Mouse (Mus musculus): ENCODE results near the gene Sap25. TPM values are rescaled to one million over a fixed set of nuclear protein-coding genes. Genes with fewer than 3 reads are reported as not detected.

Gene Sap25
- total RNA-seq, 1 experiment: 12.0 TPM

GRCm38 (mm10) chr5:137690531-137690930, 49.4 kb downstream of the Sap25 start:
- H3K36me3 ChIP-seq (ENCODE audit: control insufficient read depth, insufficient read depth, low read length, poor library complexity, severe bottlenecking): no peaks in the 10 kb centered on the region
- in situ Hi-C loops (cut with MboI; ENCODE audit: low sequenced_read_pairs in 2 of 2, unreplicated experiment in 2 of 2): no loop called here
- no peak overlapping the region for H3K9ac ChIP-seq (ENCODE audit: insufficient read depth, low read depth, low read length, poor library complexity, severe bottlenecking)
- TF ChIP-seq CHD2 (IDR thresholded peaks at IDR 0.05; ENCODE audit: low read depth, low read length) (no peak), ZNF384 (IDR thresholded peaks at IDR 0.05; ENCODE audit: low read depth, low read length) (no peak), MAFK (IDR thresholded peaks at IDR 0.05; ENCODE audit: insufficient read depth, low read depth, low read length) (no peak), HCFC1 (IDR thresholded peaks at IDR 0.05; ENCODE audit: borderline replicate concordance, insufficient read depth, low read length) (no peak), ZC3H11A (IDR thresholded peaks at IDR 0.05; ENCODE audit: borderline replicate concordance, low read depth, low read length) (no peak)
- no peak overlapping the region for H3K4me3 ChIP-seq (ENCODE audit: insufficient read depth in 1 of 2, low read depth in 1 of 2, low read length in 2 of 2, poor library complexity in 1 of 2, severe bottlenecking in 1 of 2)
- H3K4me1 ChIP-seq (ENCODE audit: control insufficient read depth in 2 of 2, insufficient read depth in 2 of 2, low read length in 2 of 2, poor library complexity in 1 of 2): peaks cover 3 to 4% of the 10 kb centered on the region in 2 experiments; a peak in 3 of 4 replicates
- no peaks in the 10 kb centered on the region for H3K9me3 ChIP-seq (ENCODE audit: control insufficient read depth, insufficient read depth, low read depth, low read length)
- H3K27ac ChIP-seq (ENCODE audit: insufficient read depth, low read depth, low read length, poor library complexity, severe bottlenecking): no peak overlapping the region
- DNase-seq (ENCODE audit: low read depth, low spot score): no peak

DNA sequence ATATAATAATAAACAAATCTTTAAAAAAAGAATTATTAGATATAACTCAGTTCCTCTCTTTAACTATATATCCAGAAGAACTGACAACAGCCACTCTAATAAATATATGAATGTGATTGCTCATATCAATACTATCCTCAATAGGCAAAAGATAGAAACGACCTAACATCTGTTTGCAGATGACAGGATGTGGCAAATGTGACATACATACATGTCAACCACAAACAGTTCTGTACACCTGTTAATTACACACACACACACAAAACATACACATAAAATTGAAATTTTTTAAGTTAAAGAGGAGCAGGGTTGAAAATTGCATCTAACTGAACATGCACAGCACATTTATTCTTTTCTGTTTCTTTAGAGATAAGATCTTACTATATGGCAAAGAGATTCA, 50.7 kb downstream of the Sap25 start:
- Histone ChIP-seq H3K4me1 (ENCODE audit: control insufficient read depth in 2 of 2, insufficient read depth in 2 of 2, low read length in 2 of 2, poor library complexity in 1 of 2) (peaks cover 12% of the 10 kb centered on the region in 2 experiments), H3K36me3 (ENCODE audit: control insufficient read depth, insufficient read depth, low read length, poor library complexity, severe bottlenecking) (no peaks in the 10 kb centered on the region), H3K4me3 (ENCODE audit: insufficient read depth in 1 of 2, low read depth in 1 of 2, low read length in 2 of 2, poor library complexity in 1 of 2, severe bottlenecking in 1 of 2) (no peak overlapping the region), H3K9ac (ENCODE audit: insufficient read depth, low read depth, low read length, poor library complexity, severe bottlenecking) (no peak overlapping the region), H3K9me3 (ENCODE audit: control insufficient read depth, insufficient read depth, low read depth, low read length) (no peaks in the 10 kb centered on the region), H3K27ac (ENCODE audit: insufficient read depth, low read depth, low read length, poor library complexity, severe bottlenecking) (no peak overlapping the region)
- in situ Hi-C loops (cut with MboI; ENCODE audit: low sequenced_read_pairs in 2 of 2, unreplicated experiment in 2 of 2): no loop called here
- no peak for TF ChIP-seq ZC3H11A (IDR thresholded peaks at IDR 0.05; ENCODE audit: borderline replicate concordance, low read depth, low read length)
- TF ChIP-seq MAFK (IDR thresholded peaks at IDR 0.05; ENCODE audit: insufficient read depth, low read depth, low read length): no peak
- no peak for TF ChIP-seq HCFC1 (IDR thresholded peaks at IDR 0.05; ENCODE audit: borderline replicate concordance, insufficient read depth, low read length)
- DNase-seq (ENCODE audit: low read depth, low spot score): no peak

Other genes starting within 250 kb of the Sap25 start
- gene Zan, start 164.3 kb upstream of the Sap25 start, total RNA-seq (2012; rRNA removed): 0.95 and 2.6 TPM in 2 replicates
- gene Pop7, start 138.8 kb upstream of the Sap25 start, total RNA-seq (2012; rRNA removed): 35.7 and 41.7 TPM in 2 replicates
- 24.7 and 40.3 TPM in 2 replicates for gene Gigyf1, start 122.8 kb upstream of the Sap25 start, total RNA-seq (2012; rRNA removed)
- 0.36 and 0.48 TPM in 2 replicates for gene Epo, start 108.1 kb upstream of the Sap25 start, total RNA-seq (2012; rRNA removed)
- gene Gnb2, start 107.8 kb upstream of the Sap25 start, total RNA-seq (2012; rRNA removed): 259 and 297 TPM in 2 replicates
- not detected in 2 replicates for gene Actl6b, start 87.8 kb upstream of the Sap25 start, total RNA-seq (2012; rRNA removed)
- gene Tfr2, start 71.5 kb upstream of the Sap25 start, total RNA-seq (2012; rRNA removed): 3.7 and 7.6 TPM in 2 replicates
- gene Mospd3, start 40.3 kb upstream of the Sap25 start, total RNA-seq (2012; rRNA removed): 7.8 and 12.9 TPM in 2 replicates
- 134 and 157 TPM in 2 replicates for gene Pcolce, start 27.6 kb upstream of the Sap25 start, total RNA-seq (2012; rRNA removed)
- gene Fbxo24, start 12.3 kb upstream of the Sap25 start, total RNA-seq (2012; rRNA removed): 1.1 and 2.2 TPM in 2 replicates
- gene Lrch4, start 12.2 kb upstream of the Sap25 start, total RNA-seq (2012; rRNA removed): 12.7 and 23.0 TPM in 2 replicates
- 7.8 and 13.6 TPM in 2 replicates for gene Gm20605, start 12.2 kb upstream of the Sap25 start, total RNA-seq (2012; rRNA removed)
- 0.85 and 1.5 TPM in 2 replicates for gene Irs3, start 4.4 kb downstream of the Sap25 start, total RNA-seq (2012; rRNA removed)
- gene Agfg2, start 43.4 kb downstream of the Sap25 start, total RNA-seq (2012; rRNA removed): 12.3 and 12.5 TPM in 2 replicates
- gene Nyap1, start 100.3 kb downstream of the Sap25 start, total RNA-seq (2012; rRNA removed): 5.9 and 7.4 TPM in 2 replicates
- gene Tsc22d4, start 104.4 kb downstream of the Sap25 start, total RNA-seq (2012; rRNA removed): 15.9 and 21.6 TPM in 2 replicates
- 27.6 and 34.5 TPM in 2 replicates for gene Ppp1r35, start 137.5 kb downstream of the Sap25 start, total RNA-seq (2012; rRNA removed)
- 42.3 and 43.0 TPM in 2 replicates for gene Mepce, start 146.3 kb downstream of the Sap25 start, total RNA-seq (2012; rRNA removed)
- gene Zcwpw1, start 146.5 kb downstream of the Sap25 start, total RNA-seq (2012; rRNA removed): 24.5 and 33.0 TPM in 2 replicates
- 0.21 and 0.62 TPM in 2 replicates for gene Pilra, start 194.9 kb downstream of the Sap25 start, total RNA-seq (2012; rRNA removed)
- gene Pilrb1, start 216.8 kb downstream of the Sap25 start, total RNA-seq (2012; rRNA removed): not detected in 2 replicates
- not detected in 2 replicates for gene Pilrb2, start 230.5 kb downstream of the Sap25 start, total RNA-seq (2012; rRNA removed)